In the genomic region with DNA sequence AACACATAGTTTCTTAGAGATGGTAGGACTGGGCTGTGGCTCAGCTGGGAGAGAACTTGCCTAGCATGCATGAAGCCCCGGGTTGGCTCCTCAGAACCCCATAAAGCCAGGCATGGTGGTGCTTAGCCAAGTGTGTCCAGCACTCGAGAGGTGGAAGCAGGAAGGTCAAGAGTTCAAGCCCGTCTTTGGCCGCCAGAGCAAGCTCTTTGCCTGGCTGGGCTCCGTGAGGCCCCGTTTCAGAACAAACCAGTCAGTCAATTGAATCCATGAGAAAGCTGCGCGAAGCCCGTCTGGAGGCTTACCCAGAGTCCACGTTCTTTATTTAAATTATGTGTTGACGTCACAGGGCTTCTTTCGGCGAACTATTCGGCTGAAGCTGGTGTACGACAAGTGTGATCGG, we compare ENCODE assay signal across 15 mouse cellular contexts. TPM values are rescaled to one million over a fixed set of nuclear protein-coding genes. Genes with fewer than 3 reads are reported as not detected.
"Had no signal": no experiment of that assay in that cellular context is flagged by ENCODE, and none has a peak within 500 bp of the region (broad histone marks: within the 10 kb centered on the region; RNA-seq: fewer than 3 reads in every experiment).

No protein-coding gene starts in this region.

- H3K4me3 ChIP-seq: intestine, embryonic 15.5 days; limb, embryonic 13.5 days; liver, embryonic 15.5 days; midbrain, embryonic 10.5 days; neural tube, embryonic 12.5 days had no signal

- H3K9me3 ChIP-seq: intestine, embryonic 15.5 days; limb, embryonic 13.5 days; liver, embryonic 15.5 days; midbrain, embryonic 10.5 days; neural tube, embryonic 12.5 days had no signal

- H3K4me1 ChIP-seq: intestine, embryonic 15.5 days; limb, embryonic 13.5 days; midbrain, embryonic 10.5 days; neural tube, embryonic 12.5 days had no signal

- H3K9ac ChIP-seq: intestine, embryonic 15.5 days; limb, embryonic 13.5 days; liver, embryonic 15.5 days; lung, embryonic 14.5 days; neural tube, embryonic 12.5 days had no signal

- H3K27me3 ChIP-seq: intestine, embryonic 15.5 days; limb, embryonic 13.5 days; liver, embryonic 15.5 days; neural tube, embryonic 12.5 days had no signal

- DNase-seq: left cerebral cortex, postnatal 4 days; lung, embryonic 14.5 days; lung, postnatal 10 days; midbrain, embryonic 14.5 days; spleen, adult 18-20 months; thymus, adult 18-20 months; thymus, postnatal 14 days had no signal

- ATAC-seq: intestine, embryonic 15.5 days had no signal

- H3K27ac ChIP-seq: intestine, embryonic 15.5 days; limb, embryonic 13.5 days; midbrain, embryonic 10.5 days; neural tube, embryonic 12.5 days had no signal

- H3K36me3 ChIP-seq: intestine, embryonic 15.5 days; limb, embryonic 13.5 days; midbrain, embryonic 10.5 days; neural tube, embryonic 12.5 days had no signal

- H3K4me2 ChIP-seq: intestine, embryonic 15.5 days; limb, embryonic 13.5 days; liver, embryonic 11.5 days; liver, embryonic 15.5 days; lung, embryonic 14.5 days; neural tube, embryonic 12.5 days had no signal

RNA-seq across cellular contexts. Expression of gene Pkdrej, which starts 32.9 kb away (rescaled TPM):
- total RNA-seq: megakaryocyte, adult 5-6 weeks; neutrophil, adult 5-6 weeks had no signal
- polyA plus RNA-seq: midbrain, embryonic 10.5 days had no signal

RNA-seq across cellular contexts. Expression of gene Ppara, which starts 53.9 kb away (rescaled TPM):
- total RNA-seq: megakaryocyte, adult 5-6 weeks; neutrophil, adult 5-6 weeks had no signal
